Mouse (Mus musculus) embryonic facial prominence, embryonic 12.5 days (tissue): ENCODE data around the gene Aldh16a1. TPM values are rescaled to one million over a fixed set of nuclear protein-coding genes. Genes with fewer than 3 reads are reported as not detected.
"Not testable (repeated sequence)": the region's sequence is repeated elsewhere in the genome, so short reads cannot be mapped to it uniquely, and the experiment has no call there.

Source experiments
- ATAC-seq: fragments of 200-750 bp; cut with Nextera tagmentation; 2 replicates; pipeline ENCODE4 v1.8.0; 2017; ENCODE audit not compliant: insufficient number of reproducible peaks, insufficient read depth, low FRiP score, low TSS enrichment
- H3K27ac ChIP-seq: fragments of 300-500 bp; sonication (generic); 2 replicates; pipeline ENCODE4 v1.5.1; 2016; ENCODE audit warnings: mild to moderate bottlenecking
- H3K27me3 ChIP-seq: fragments of 300-500 bp; sonication (generic); 2 replicates; pipeline ENCODE4 v1.6.1; 2016; ENCODE audit warnings: mild to moderate bottlenecking, moderate library complexity
- H3K36me3 ChIP-seq: fragments of 300-500 bp; sonication (generic); 2 replicates; pipeline ENCODE4 v1.6.1; 2016; ENCODE audit warnings: mild to moderate bottlenecking
- H3K4me1 ChIP-seq: fragments of 300-500 bp; sonication (generic); 2 replicates; pipeline ENCODE4 v1.6.1; 2016
- H3K4me2 ChIP-seq: fragments of 300-500 bp; sonication (generic); replicated peaks from 2 replicates; pipeline ENCODE4 v1.6.1; 2016; ENCODE audit warnings: mild to moderate bottlenecking, moderate library complexity
- H3K4me3 ChIP-seq: fragments of 300-500 bp; sonication (generic); 2 replicates; pipeline ENCODE4 v1.5.1; 2016; ENCODE audit warnings: mild to moderate bottlenecking
- H3K9ac ChIP-seq: fragments of 300-500 bp; sonication (generic); 2 replicates; pipeline ENCODE4 v1.6.1; 2016; ENCODE audit warnings: mild to moderate bottlenecking, moderate library complexity
- H3K9me3 ChIP-seq: fragments of 300-500 bp; sonication (generic); 2 replicates; pipeline ENCODE4 v1.6.1; 2016; ENCODE audit warnings: mild to moderate bottlenecking, moderate library complexity
- WGBS: fragments of 180-500 bp; shearing (Covaris S2); methylation state at CpG from one replicate; pipeline ENCODE4 v1.1.7; 2016; 5-methylcytosine and 5-hydroxymethylcytosine counted together
- polyA plus RNA-seq: library from polyadenylated mRNA; unstranded; fragments of >200 nt; fragmentation: Nextera tagmentation; extraction: Ambion mirVana; gene quantifications from 2 replicates; pipeline ENCODE4 v1.2.1, GENCODE M21; 2016

The Aldh16a1 gene
- polyA plus RNA-seq, 1 experiment from 2014 or later: 43.8 TPM

GRCm38 (mm10) chr7:45153586-45153985 lies 798 bp downstream of the Aldh16a1 start:
- ATAC-seq: no peak
- H3K36me3 ChIP-seq: peaks cover 15% of the 10 kb centered on the region
- WGBS: 2% methylated on average over 5 of the region's 5 CpGs

GRCm38 (mm10) chr7:45153052-45153451 lies 1.3 kb downstream of the Aldh16a1 start:
- 0 out of 2 replicates have a peak overlapping the region, but pooled peaks have one; percentile 74 for H3K4me2 ChIP-seq

More at GRCm38 (mm10) chr7:45153586-45153985, 798 bp downstream of the Aldh16a1 start:
- H3K27me3 ChIP-seq: no peaks in the 10 kb centered on the region
- H3K9me3 ChIP-seq: no peaks in the 10 kb centered on the region
- peak overlapping the region; percentile 60 for H3K4me3 ChIP-seq
- H3K9ac ChIP-seq: peak overlapping the region; percentile 78
- H3K4me2 ChIP-seq: peak overlapping the region; percentile 74
- H3K27ac ChIP-seq: peak overlapping the region; percentile 95
- peaks cover 16% of the 10 kb centered on the region for H3K4me1 ChIP-seq

GRCm38 (mm10) chr7:45151303-45151702 lies 3.1 kb downstream of the Aldh16a1 start:
- no peak overlapping the region for H3K4me2 ChIP-seq
- H3K9me3 ChIP-seq: no peaks in the 10 kb centered on the region
- peak overlapping the region; percentile 17; the same call in 1 of the 2 replicates for H3K27ac ChIP-seq
- H3K27me3 ChIP-seq: no peaks in the 10 kb centered on the region
- no peak overlapping the region for H3K9ac ChIP-seq
- peaks cover 20% of the 10 kb centered on the region for H3K36me3 ChIP-seq
- H3K4me3 ChIP-seq: no peak overlapping the region
- ATAC-seq: no peak
- WGBS: 37% methylated on average over 11 of the region's 11 CpGs
- H3K4me1 ChIP-seq: peaks cover 16% of the 10 kb centered on the region

More at GRCm38 (mm10) chr7:45153052-45153451, 1.3 kb downstream of the Aldh16a1 start:
- WGBS: 97% methylated on average over 2 of the region's 2 CpGs
- not testable (repeated sequence) for H3K27ac ChIP-seq, H3K9me3 ChIP-seq, H3K4me3 ChIP-seq, ATAC-seq, H3K27me3 ChIP-seq, H3K9ac ChIP-seq
- Histone ChIP-seq H3K4me1 (peaks cover 16% of the 10 kb centered on the region), H3K36me3 (peaks cover 12% of the 10 kb centered on the region)

GRCm38 (mm10) chr7:45150321-45150720 lies 4.1 kb downstream of the Aldh16a1 start:
- ATAC-seq: no peak
- peaks cover 16% of the 10 kb centered on the region for H3K4me1 ChIP-seq
- H3K4me3 ChIP-seq: no peak overlapping the region
- H3K27ac ChIP-seq: no peak overlapping the region
- H3K27me3 ChIP-seq: no peaks in the 10 kb centered on the region
- H3K9ac ChIP-seq: peak overlapping the region; percentile 32; the same call in 1 of the 2 replicates
- no peak overlapping the region for H3K4me2 ChIP-seq
- no peaks in the 10 kb centered on the region for H3K9me3 ChIP-seq
- WGBS: 40% methylated on average over 4 of the region's 4 CpGs
- peaks cover 30% of the 10 kb centered on the region for H3K36me3 ChIP-seq

GRCm38 (mm10) chr7:45149545-45149944 lies 4.8 kb downstream of the Aldh16a1 start:
- WGBS: 55% methylated on average over 6 of the region's 6 CpGs
- Histone ChIP-seq H3K9ac (no peak overlapping the region), H3K27me3 (no peaks in the 10 kb centered on the region), H3K9me3 (no peaks in the 10 kb centered on the region), H3K36me3 (peaks cover 36% of the 10 kb centered on the region), H3K4me1 (peaks cover 16% of the 10 kb centered on the region), H3K4me3 (no peak overlapping the region), H3K4me2 (no peak overlapping the region), H3K27ac (no peak overlapping the region)
- no peak for ATAC-seq

- no peaks in the 10 kb centered on the region for H3K27me3 ChIP-seq
- H3K27ac ChIP-seq: no peak overlapping the region
- ATAC-seq: no peak
- no peak overlapping the region for H3K4me3 ChIP-seq
- H3K4me1 ChIP-seq: peaks cover 15% of the 10 kb centered on the region
- 62% methylated on average over 4 of the region's 4 CpGs for WGBS
- H3K9me3 ChIP-seq: no peaks in the 10 kb centered on the region
- H3K9ac ChIP-seq: no peak overlapping the region
- no peak overlapping the region for H3K4me2 ChIP-seq
- peaks cover 45% of the 10 kb centered on the region for H3K36me3 ChIP-seq
Measured at GRCm38 (mm10) chr7:45148534-45149098, 5.8 kb downstream of the Aldh16a1 start.

GRCm38 (mm10) chr7:45147899-45148298 lies 6.5 kb downstream of the Aldh16a1 start:
- peaks cover 52% of the 10 kb centered on the region for H3K36me3 ChIP-seq
- H3K9me3 ChIP-seq: no peaks in the 10 kb centered on the region
- no peak for ATAC-seq
- H3K9ac ChIP-seq: no peak overlapping the region
- no peak overlapping the region for H3K27ac ChIP-seq
- no peaks in the 10 kb centered on the region for H3K27me3 ChIP-seq
- H3K4me1 ChIP-seq: peaks cover 11% of the 10 kb centered on the region; the same call in 1 of the 2 replicates
- H3K4me2 ChIP-seq: no peak overlapping the region
- no peak overlapping the region for H3K4me3 ChIP-seq
- WGBS: 91% methylated on average over 11 of the region's 11 CpGs

GRCm38 (mm10) chr7:45147267-45147666 lies 7.1 kb downstream of the Aldh16a1 start:
- Histone ChIP-seq H3K27ac (no peak overlapping the region), H3K4me3 (no peak overlapping the region), H3K4me1 (peaks cover 11% of the 10 kb centered on the region; the same call in 1 of the 2 replicates), H3K9ac (no peak overlapping the region), H3K9me3 (no peaks in the 10 kb centered on the region), H3K4me2 (no peak overlapping the region), H3K27me3 (no peaks in the 10 kb centered on the region), H3K36me3 (peaks cover 59% of the 10 kb centered on the region)
- 93% methylated on average over 11 of the region's 11 CpGs for WGBS
- no peak for ATAC-seq

- no peak overlapping the region for H3K4me2 ChIP-seq
- no peak overlapping the region for H3K9ac ChIP-seq
- no peak for ATAC-seq
- peaks cover 62% of the 10 kb centered on the region for H3K36me3 ChIP-seq
- no peaks in the 10 kb centered on the region for H3K27me3 ChIP-seq
- H3K4me3 ChIP-seq: no peak overlapping the region
- no peaks in the 10 kb centered on the region for H3K9me3 ChIP-seq
- 0 out of 2 replicates have a peak, but pooled peaks cover under 1% of the 10 kb centered on the region for H3K4me1 ChIP-seq
- no peak overlapping the region for H3K27ac ChIP-seq
- WGBS: 98% methylated on average over 8 of the region's 8 CpGs
Measured at GRCm38 (mm10) chr7:45145460-45145859, 8.9 kb downstream of the Aldh16a1 start.

- no peak for ATAC-seq
- H3K4me3 ChIP-seq: no peak overlapping the region
- no peak overlapping the region for H3K9ac ChIP-seq
- no peak overlapping the region for H3K4me2 ChIP-seq
- WGBS: 84% methylated on average over 13 of the region's 13 CpGs
- no peaks in the 10 kb centered on the region for H3K9me3 ChIP-seq
- H3K36me3 ChIP-seq: peaks cover 62% of the 10 kb centered on the region
- no peaks in the 10 kb centered on the region for H3K4me1 ChIP-seq
- H3K27ac ChIP-seq: no peak overlapping the region
- no peaks in the 10 kb centered on the region for H3K27me3 ChIP-seq
Measured at GRCm38 (mm10) chr7:45144368-45145174, 9.8 kb downstream of the Aldh16a1 start.

GRCm38 (mm10) chr7:45141914-45142313 lies 12.5 kb downstream of the Aldh16a1 start:
- Histone ChIP-seq H3K27me3 (no peaks in the 10 kb centered on the region), H3K4me3 (no peak overlapping the region), H3K4me1 (no peaks in the 10 kb centered on the region), H3K9me3 (no peaks in the 10 kb centered on the region), H3K9ac (no peak overlapping the region), H3K27ac (no peak overlapping the region), H3K4me2 (no peak overlapping the region), H3K36me3 (peaks cover 47% of the 10 kb centered on the region)
- 86% methylated on average over 5 of the region's 5 CpGs for whole genome bisulfite sequencing
- ATAC-seq: no peak

- no peak for ATAC-seq
- Histone ChIP-seq H3K36me3 (peaks cover 42% of the 10 kb centered on the region), H3K4me2 (no peak overlapping the region), H3K9ac (no peak overlapping the region), H3K4me1 (no peaks in the 10 kb centered on the region), H3K27me3 (no peaks in the 10 kb centered on the region), H3K27ac (no peak overlapping the region), H3K4me3 (no peak overlapping the region), H3K9me3 (no peaks in the 10 kb centered on the region)
- 90% methylated on average over 3 of the region's 3 CpGs for WGBS
Measured at GRCm38 (mm10) chr7:45141319-45141718, 13.1 kb downstream of the Aldh16a1 start.
